20 mouse cellular contexts compared by ENCODE assay signal in genomic region chr15:20084958-20085357, GRCm38 (mm10).
DNase-seq lines count a peak whose midpoint lies in the region; TF ChIP-seq lines count a peak whose summit lies in the region.
"Had no signal": no experiment of that assay in that cellular context is flagged by ENCODE, and none has a peak within 500 bp of the region (broad histone marks: within the 10 kb centered on the region; RNA-seq: fewer than 3 reads in every experiment).

No protein-coding gene starts in this region.

- H3K4me3 ChIP-seq in left cerebral cortex, adult 2 months: no peak overlapping the region
- H3K4me3 ChIP-seq: heart, adult 2 months; hindbrain, embryonic 12.5 days; limb, embryonic 10.5 days; midbrain, embryonic 15.5 days; neural tube, embryonic 13.5 days had no signal

- H3K27ac ChIP-seq in left cerebral cortex, adult 2 months: peak overlapping the region; percentile 73; the same call in 1 of the 2 replicates
- H3K27ac ChIP-seq: heart, adult 2 months; hindbrain, embryonic 12.5 days; limb, embryonic 10.5 days; macrophage; midbrain, embryonic 15.5 days; neural tube, embryonic 13.5 days had no signal

- intact Hi-C loops in left cerebral cortex, adult 2 months (cut with DNase I): loop anchor here (10.0 kb wide), 2 partner anchors 140 to 400 kb away; no protein-coding TSS in a partner anchor

- no peak for TF ChIP-seq CTCF in left cerebral cortex, adult 2 months (IDR thresholded peaks at IDR 0.05)

- DNase-seq in right cerebral cortex, adult 18-20 months: peak; percentile 54
- DNase-seq in right cerebral cortex, postnatal 4 days: no peak
- no peak for DNase-seq in left cerebral cortex, adult 2 months (ENCODE audit: extremely low spot score in 1 of 2, low spot score in 2 of 2)
- peak; percentile 41 to 74 for DNase-seq in right cerebral cortex, postnatal 10 days (ENCODE audit: low spot score in 2 of 2)
- DNase-seq in gastrocnemius, adult 8-10 months (ENCODE audit: low spot score in 2 of 2): no peak
- no peak for DNase-seq in lung, postnatal 25 days (ENCODE audit: low spot score)
- no peak for DNase-seq in kidney, postnatal 25 days
- DNase-seq: B cell, adult 2 months; cerebellum, adult 2 months; gastrocnemius, postnatal 14 days; heart, adult 2 months; kidney, adult 18-20 months; liver; retina, postnatal 1 day; thymus, postnatal 25 days had no signal

Comparison
In these comparisons a context has a peak if more than half of its experiments do, and no peak if none do; other contexts are left out.
1. DNase-seq: peak in right cerebral cortex, adult 18-20 months (single experiment) and right cerebral cortex, postnatal 10 days (2 of 2); none in right cerebral cortex, postnatal 4 days (single experiment), left cerebral cortex, adult 2 months (0 of 2), gastrocnemius, adult 8-10 months (0 of 2), lung, postnatal 25 days (single experiment) and kidney, postnatal 25 days (0 of 2).